Mouse (Mus musculus): Measurements from ENCODE around the gene Exoc3.

Exoc3 gene

GRCm38 (mm10) chr13:74208317-74208985, at the start of gene Exoc3:
TSS of gene Exoc3 (minus strand) at chr13:74208732.
- peak; percentile 92 for DNase-seq

DNA sequence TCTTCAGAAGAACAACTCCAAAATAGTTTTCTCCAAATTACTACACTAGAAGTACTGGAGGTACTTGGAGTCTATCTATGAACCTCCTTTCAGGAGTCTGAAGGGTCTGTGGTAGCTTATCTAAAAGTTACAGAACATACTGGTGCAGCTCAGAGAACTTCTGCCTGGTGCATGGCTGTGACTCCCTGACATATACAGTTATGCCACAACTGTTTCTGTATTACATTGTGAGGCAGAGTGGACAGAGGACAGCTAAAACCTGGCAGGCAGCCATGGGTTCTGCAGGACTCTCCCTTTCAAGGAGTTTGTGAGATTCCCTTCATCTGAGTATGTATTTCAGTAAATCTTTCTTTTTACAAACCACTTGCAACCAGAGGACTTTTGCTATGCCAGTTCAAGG, 38.0 kb upstream of the Exoc3 start:
- DNase-seq = peak; percentile 8

DNA sequence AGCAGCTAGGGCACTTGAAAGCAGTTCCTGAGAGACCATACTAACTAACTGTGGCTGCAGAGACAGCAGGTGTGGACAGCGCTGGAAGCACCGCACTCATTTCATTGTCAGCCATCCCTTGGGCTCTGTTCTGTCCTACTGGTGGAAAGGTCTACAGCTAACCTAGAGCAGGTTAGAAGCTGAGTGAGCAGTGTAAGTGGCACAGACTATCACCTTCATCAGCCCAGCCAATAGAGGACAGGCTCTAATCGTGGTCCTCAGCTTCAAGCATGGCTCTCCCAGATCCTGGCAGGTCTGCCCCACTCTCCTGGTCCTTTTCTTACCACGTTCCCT, 37.3 kb upstream of the Exoc3 start:
- DNase-seq = no peak

- peak; percentile 84 for DNase-seq
These were observed 36.8 kb upstream of the Exoc3 start for GRCm38 (mm10) chr13:74245214-74245898.

GRCm38 (mm10) chr13:74237574-74237973, 29.0 kb upstream of the Exoc3 start:
- DNase-seq = no peak

GRCm38 (mm10) chr13:74220659-74221058, 12.1 kb upstream of the Exoc3 start:
- no peak for DNase-seq

GRCm38 (mm10) chr13:74218441-74218840, 9.9 kb upstream of the Exoc3 start:
- no peak for DNase-seq

GRCm38 (mm10) chr13:74208986-74209345, 434 bp upstream of the Exoc3 start:
- peak; percentile 19 for DNase-seq

DNA sequence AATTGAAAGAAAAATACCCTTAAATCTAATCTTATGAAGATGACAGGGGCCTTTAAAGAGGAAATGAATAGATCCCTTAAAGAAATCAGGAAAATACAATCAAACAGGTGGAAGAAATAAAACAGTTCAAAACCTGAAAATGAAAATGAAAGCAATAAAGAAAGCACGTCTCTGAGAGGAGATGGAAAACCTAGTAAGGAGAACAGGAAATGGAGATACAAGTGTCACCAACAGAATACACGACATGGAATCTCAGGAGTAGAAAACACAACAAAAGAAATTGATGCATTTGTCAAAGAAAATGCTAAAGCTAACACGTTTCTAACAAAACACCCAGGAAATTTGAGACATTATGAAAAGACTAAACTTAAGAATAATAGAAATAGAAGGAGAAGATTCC, 12.1 kb downstream of the Exoc3 start:
- no peak for DNase-seq

GRCm38 (mm10) chr13:74192613-74193012, 15.9 kb downstream of the Exoc3 start:
- peak; percentile 5 for DNase-seq

GRCm38 (mm10) chr13:74183011-74183695, 25.4 kb downstream of the Exoc3 start:
- DNase-seq = no peak

GRCm38 (mm10) chr13:74172036-74172435, 36.5 kb downstream of the Exoc3 start:
- no peak for DNase-seq

GRCm38 (mm10) chr13:74169446-74170164, 38.9 kb downstream of the Exoc3 start:
- no peak for DNase-seq

- peak; percentile 10 for DNase-seq
These were observed 41.0 kb downstream of the Exoc3 start for GRCm38 (mm10) chr13:74167492-74167891.

DNA sequence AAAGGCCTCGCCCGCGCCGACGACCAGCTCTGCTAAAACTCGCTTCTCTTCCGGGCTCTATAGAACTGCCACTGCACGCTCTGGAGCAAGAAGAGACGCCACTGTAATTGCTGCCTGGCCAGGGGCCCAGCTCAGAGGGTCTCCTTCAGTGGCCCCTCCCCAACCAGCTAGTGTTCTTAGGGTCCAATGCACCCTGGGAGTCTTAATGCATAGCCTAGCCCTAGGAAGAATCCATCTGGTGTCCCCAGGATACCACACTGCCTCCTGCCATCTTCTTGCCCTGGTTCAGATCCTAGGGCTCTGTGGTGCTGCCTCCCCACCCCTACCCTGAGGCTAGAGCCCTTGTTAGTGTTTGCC, 41.5 kb downstream of the Exoc3 start:
- DNase-seq = no peak

DNA sequence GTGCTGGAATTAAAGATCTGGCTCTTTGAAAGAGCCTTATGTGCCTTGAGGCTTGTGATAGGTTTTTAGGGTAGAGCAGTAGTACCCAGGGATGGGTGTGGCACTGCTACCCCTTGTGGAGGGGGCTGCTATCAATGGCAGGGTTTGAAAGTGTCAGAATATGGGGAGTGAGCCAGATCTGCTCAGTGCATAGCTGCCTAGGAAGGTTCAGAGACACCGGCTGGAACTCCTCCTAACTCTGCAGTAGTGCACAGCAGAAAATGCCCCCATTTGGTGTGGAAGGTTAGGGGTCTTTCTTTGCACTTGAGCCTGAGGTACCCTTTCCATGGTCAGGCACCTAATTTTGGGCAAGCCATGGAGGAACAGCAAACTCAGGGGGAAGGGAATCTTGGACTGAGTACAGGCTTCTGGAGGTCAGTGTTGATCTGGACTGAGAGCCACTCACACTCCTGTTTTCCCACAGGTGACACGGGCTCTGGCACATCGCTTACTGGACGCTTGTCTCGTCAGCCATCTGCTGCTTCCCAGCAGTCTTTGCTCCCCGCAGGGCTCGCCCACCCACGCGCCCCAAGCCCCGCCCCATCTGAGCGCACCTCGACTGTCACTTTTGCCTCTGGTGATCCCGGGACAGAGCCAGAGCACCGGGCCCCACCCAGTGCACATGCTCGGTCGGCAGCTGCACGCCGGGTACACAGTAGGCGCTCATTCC, 42.0 kb downstream of the Exoc3 start:
- peak; percentile 67 for DNase-seq

DNA sequence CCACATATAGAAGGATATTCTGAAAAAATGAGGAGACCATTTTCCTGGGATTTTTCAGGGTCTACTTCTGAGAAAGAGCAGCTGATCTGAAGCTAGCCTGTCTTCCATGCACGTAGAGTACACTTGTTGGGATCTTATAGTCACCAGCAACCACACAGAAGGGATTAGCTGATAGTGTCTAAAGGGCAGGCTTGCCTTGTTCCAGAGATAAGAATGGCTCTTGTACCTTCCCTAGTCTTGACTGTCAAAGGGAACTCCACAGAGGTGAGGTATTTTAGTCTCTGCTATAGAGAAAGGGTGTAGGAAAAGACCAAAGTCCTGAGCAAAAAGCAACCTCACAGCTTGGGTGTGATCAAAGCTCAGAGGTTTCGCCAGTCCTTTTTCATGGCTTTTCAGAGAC, 61.2 kb downstream of the Exoc3 start:
- no peak for DNase-seq

- no peak for DNase-seq
These were observed 62.4 kb downstream of the Exoc3 start for GRCm38 (mm10) chr13:74145983-74146622.

DNA sequence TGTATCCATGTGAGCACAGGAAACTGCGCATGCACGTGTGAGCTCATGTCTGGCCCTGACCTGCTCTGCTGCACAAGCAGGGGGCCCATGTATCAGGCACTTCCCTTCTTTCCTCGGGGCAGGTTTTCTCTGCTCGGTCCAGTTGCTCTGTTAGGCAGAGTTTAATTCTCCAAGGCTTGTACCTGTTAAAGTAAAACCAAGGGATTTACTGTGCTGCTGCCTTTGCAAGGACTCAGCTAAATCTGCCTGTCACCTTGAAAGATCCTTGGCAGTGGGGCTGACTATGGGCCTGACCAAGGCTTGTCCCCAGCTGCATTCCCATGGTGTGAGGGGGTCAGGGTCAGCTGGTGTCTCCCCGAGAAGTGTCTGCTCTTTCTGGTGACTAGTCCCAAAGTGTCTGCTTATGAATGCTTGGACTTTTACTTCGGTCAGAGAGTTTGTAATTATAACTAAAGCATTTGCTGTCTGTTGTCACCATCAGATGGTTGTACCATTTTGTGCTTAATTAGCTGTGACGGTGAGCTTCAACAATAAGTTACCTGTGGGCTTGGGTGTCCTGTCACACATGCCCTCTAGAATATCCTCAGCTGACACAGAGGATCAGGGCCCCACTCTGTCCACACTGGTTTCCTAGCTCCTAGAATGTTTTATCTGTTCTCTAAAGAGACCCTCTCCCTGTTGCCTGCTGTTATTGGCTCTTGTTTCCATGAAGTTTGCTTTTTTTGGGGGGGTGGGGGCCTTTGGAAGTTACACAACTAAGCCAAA, 64.2 kb downstream of the Exoc3 start:
- no peak for DNase-seq

DNA sequence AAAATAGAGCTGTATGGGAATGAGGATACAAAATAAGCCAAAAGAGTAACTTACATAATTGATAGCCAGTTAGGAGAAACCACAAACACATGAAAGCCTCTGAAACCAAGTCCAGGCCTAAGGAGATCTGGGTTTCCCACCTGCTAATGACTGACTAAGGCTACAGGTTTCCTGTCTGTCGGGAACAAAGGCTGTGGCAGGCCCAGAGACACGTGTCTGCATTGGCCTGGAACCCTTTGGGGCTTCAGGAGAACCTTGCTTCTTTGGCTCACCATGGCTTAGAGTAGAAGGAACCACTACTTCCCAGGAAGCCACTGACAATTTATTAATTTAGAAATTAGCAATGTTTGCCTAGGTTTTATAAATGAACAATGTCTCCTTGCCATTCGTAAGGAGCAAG, 65.2 kb downstream of the Exoc3 start:
- no peak for DNase-seq

- no peak for DNase-seq
These were observed 67.7 kb downstream of the Exoc3 start for GRCm38 (mm10) chr13:74140793-74141192.

Measured in lung, postnatal 10 days (tissue).